In genomic region chr17:67047697-67048096, GRCm38 (mm10) we compare ENCODE assay signal across 19 mouse cellular contexts.
DNase-seq lines count a peak whose midpoint lies in the region; ATAC-seq lines count a peak whose summit lies in the region.
"Had no signal": no experiment of that assay in that cellular context is flagged by ENCODE, and none has a peak within 500 bp of the region (broad histone marks: within the 10 kb centered on the region; RNA-seq: fewer than 3 reads in every experiment).

No protein-coding gene starts in this region.

- H3K4me2 ChIP-seq in forebrain, embryonic 14.5 days (ENCODE audit: low read length), result peak overlapping the region; percentile 23; the same call in 1 of the 2 replicates
- peak overlapping the region; percentile 43 for H3K4me2 ChIP-seq in hindbrain, embryonic 16.5 days (ENCODE audit: low read length)
- peak overlapping the region; percentile 22; the same call in 1 of the 2 replicates for H3K4me2 ChIP-seq in neural tube, embryonic 12.5 days (replicated peaks)
- H3K4me2 ChIP-seq: heart, embryonic 11.5 days; liver, embryonic 15.5 days had no signal

- peak overlapping the region; percentile 33; the same call in 1 of the 2 replicates for H3K27ac ChIP-seq in forebrain, embryonic 14.5 days (ENCODE audit: low read depth, low read length)
- peak overlapping the region; percentile 9 for H3K27ac ChIP-seq in hindbrain, embryonic 16.5 days (ENCODE audit: low read depth, low read length)
- H3K27ac ChIP-seq in neural tube, embryonic 12.5 days, result no peak overlapping the region
- H3K27ac ChIP-seq: gastrocnemius, adult 2 months; liver, embryonic 15.5 days had no signal

- WGBS in forebrain, embryonic 14.5 days, result 29% methylated on average over 4 of the region's 4 CpGs
- 30% methylated on average over 4 of the region's 4 CpGs for WGBS in hindbrain, embryonic 16.5 days
- WGBS in neural tube, embryonic 12.5 days, result 41% methylated on average over 4 of the region's 4 CpGs

- no peaks in the 10 kb centered on the region for H3K27me3 ChIP-seq in forebrain, embryonic 14.5 days (replicated peaks; ENCODE audit: control insufficient read depth, insufficient read depth, low read length)
- no peaks in the 10 kb centered on the region for H3K27me3 ChIP-seq in hindbrain, embryonic 16.5 days (replicated peaks; ENCODE audit: control insufficient read depth, insufficient read depth, low read length)
- H3K27me3 ChIP-seq in neural tube, embryonic 12.5 days (replicated peaks), result no peaks in the 10 kb centered on the region
- H3K27me3 ChIP-seq: liver, embryonic 15.5 days; Patski had no signal

- peak; percentile 74 for DNase-seq in heart, adult 11 months
- no peak for DNase-seq in heart, adult 9 months (ENCODE audit: low spot score in 2 of 2)
- DNase-seq in forebrain, embryonic 14.5 days (ENCODE audit: low spot score), result peak; percentile 25
- no peak for DNase-seq in c-Kit-positive CD71-positive TER-119-positive erythroid progenitor cells, embryonic 14.5 days (ENCODE audit: low spot score)
- no peak for DNase-seq in lung, postnatal 14 days
- DNase-seq in adrenal gland, postnatal 25 days, result no peak
- DNase-seq: adrenal gland, adult 8-10 months; gastrocnemius, adult 2 months; heart, postnatal 36 days; kidney, adult 2 months; kidney, postnatal 36 days; lung, postnatal 36 days; thymus, postnatal 4 days had no signal

- H3K9me3 ChIP-seq in forebrain, embryonic 14.5 days (replicated peaks; ENCODE audit: control insufficient read depth, low read length), result no peaks in the 10 kb centered on the region
- H3K9me3 ChIP-seq in hindbrain, embryonic 16.5 days (ENCODE audit: control insufficient read depth, low read length), result no peaks in the 10 kb centered on the region
- H3K9me3 ChIP-seq in neural tube, embryonic 12.5 days, result no peaks in the 10 kb centered on the region
- H3K9me3 ChIP-seq: liver, embryonic 15.5 days had no signal

- ATAC-seq in forebrain, embryonic 14.5 days, result peak; percentile 23; the same call in 1 of the 2 replicates
- peak; percentile 82 for ATAC-seq in hindbrain, embryonic 16.5 days
- ATAC-seq in neural tube, embryonic 12.5 days (ENCODE audit: low FRiP score, low read depth), result no peak
- ATAC-seq: Patski had no signal

- H3K4me1 ChIP-seq in forebrain, embryonic 14.5 days (ENCODE audit: control insufficient read depth, insufficient read depth, low read length), result peaks cover under 1% of the 10 kb centered on the region; the same call in 1 of the 2 replicates
- peaks cover under 1% of the 10 kb centered on the region; the same call in 1 of the 2 replicates for H3K4me1 ChIP-seq in hindbrain, embryonic 16.5 days (ENCODE audit: control insufficient read depth, insufficient read depth, low read depth, low read length)
- H3K4me1 ChIP-seq in neural tube, embryonic 12.5 days, result no peaks in the 10 kb centered on the region
- H3K4me1 ChIP-seq: liver, embryonic 15.5 days had no signal

- no peaks in the 10 kb centered on the region for H3K36me3 ChIP-seq in forebrain, embryonic 14.5 days (ENCODE audit: control insufficient read depth, insufficient read depth, low read length)
- H3K36me3 ChIP-seq in hindbrain, embryonic 16.5 days (ENCODE audit: control insufficient read depth, insufficient read depth, low read length), result no peaks in the 10 kb centered on the region
- no peaks in the 10 kb centered on the region for H3K36me3 ChIP-seq in neural tube, embryonic 12.5 days
- H3K36me3 ChIP-seq: liver, embryonic 15.5 days had no signal

- H3K9ac ChIP-seq in forebrain, embryonic 14.5 days (ENCODE audit: low read length), result peak overlapping the region; percentile 49; the same call in 1 of the 2 replicates
- H3K9ac ChIP-seq in hindbrain, embryonic 16.5 days (ENCODE audit: low read depth, low read length), result peak overlapping the region; percentile 41
- no peak overlapping the region for H3K9ac ChIP-seq in neural tube, embryonic 12.5 days
- H3K9ac ChIP-seq: liver, embryonic 15.5 days had no signal

- no peak overlapping the region for H3K4me3 ChIP-seq in forebrain, embryonic 14.5 days (ENCODE audit: low read depth, low read length)
- peak overlapping the region; percentile 15 for H3K4me3 ChIP-seq in hindbrain, embryonic 16.5 days (ENCODE audit: low read length)
- H3K4me3 ChIP-seq in neural tube, embryonic 12.5 days, result no peak overlapping the region
- H3K4me3 ChIP-seq: erythroblast, embryonic 14.5 days; gastrocnemius, adult 2 months; liver, embryonic 15.5 days had no signal

Comparison
In these comparisons a context has a peak if more than half of its experiments do, and no peak if none do; other contexts are left out.
1. DNase-seq: peak in heart, adult 11 months (single experiment) and forebrain, embryonic 14.5 days (single experiment); none in heart, adult 9 months (0 of 2), c-Kit-positive CD71-positive TER-119-positive erythroid progenitor cells, embryonic 14.5 days (single experiment), lung, postnatal 14 days (single experiment) and adrenal gland, postnatal 25 days (single experiment).
2. Peak in every context shown above with its lines, with median percentiles within 50 percentile points of each other: H3K4me2 ChIP-seq.